Mouse (Mus musculus): ENCODE results near the gene Csnk1g1.

- TF ChIP-seq CTCF (IDR thresholded peaks at IDR 0.05; ENCODE audit: extremely low read depth, insufficient read depth, low read length) (no peak), POLR2A (IDR thresholded peaks at IDR 0.05; ENCODE audit: extremely low read depth, insufficient read depth, low read length) (peak; percentile 7; the same call in 1 of the 2 replicates)
These were observed 182.0 kb downstream of the Csnk1g1 start for GRCm38 (mm10) chr9:66090593-66091244.
